Mouse (Mus musculus): ENCODE measurements around the gene Wwox. TPM values are rescaled to one million over a fixed set of nuclear protein-coding genes. Genes with fewer than 3 reads are reported as not detected.

Wwox gene
- polyA plus RNA-seq, 1 experiment, result 11.3 TPM

DNA sequence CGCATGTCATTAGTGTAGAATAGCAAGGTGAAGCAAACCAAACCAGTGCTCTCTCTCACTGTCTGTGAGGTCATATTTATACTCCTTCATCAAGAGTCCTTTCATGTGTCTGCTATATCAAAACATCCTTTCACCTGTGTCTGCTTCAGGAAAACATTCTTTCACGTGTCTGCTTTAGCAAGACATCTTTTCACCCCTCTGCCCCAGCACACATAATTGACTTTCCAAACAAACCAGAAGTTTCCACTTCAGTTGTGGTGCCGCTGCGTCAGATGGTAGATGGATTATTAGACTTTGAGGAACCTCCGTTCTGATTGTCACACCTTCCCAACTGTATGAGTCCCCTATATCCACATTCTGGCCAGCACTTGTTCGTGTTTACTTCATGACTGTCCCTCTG is 429.9 kb downstream of the Wwox start:
- Histone ChIP-seq H3K27ac (ENCODE audit: insufficient read depth, low read length) (no peak overlapping the region), H3K4me1 (ENCODE audit: control insufficient read depth, insufficient read depth, low read length) (no peaks in the 10 kb centered on the region), H3K9ac (ENCODE audit: low read depth, poor library complexity, severe bottlenecking) (no peak overlapping the region), H3K4me3 (ENCODE audit: low read depth, low read length) (no peak overlapping the region), H3K36me3 (ENCODE audit: control insufficient read depth, insufficient read depth, low read length, poor library complexity, severe bottlenecking) (no peaks in the 10 kb centered on the region), H3K27me3 (ENCODE audit: control insufficient read depth, insufficient read depth, low read length, poor library complexity, severe bottlenecking) (no peaks in the 10 kb centered on the region; the same call in 1 of the 2 replicates), H3K9me3 (replicated peaks; ENCODE audit: control insufficient read depth, insufficient read depth, low read length, poor library complexity, severe bottlenecking) (no peaks in the 10 kb centered on the region)
- TF ChIP-seq POLR2A (IDR thresholded peaks at IDR 0.05; ENCODE audit: insufficient read depth, low read length), result no peak
- no peak for TF ChIP-seq CTCF (IDR thresholded peaks at IDR 0.05; ENCODE audit: low read depth, low read length)
- TF ChIP-seq EP300 (IDR thresholded peaks at IDR 0.05; ENCODE audit: insufficient read depth, low read depth, low read length), result no peak

DNA sequence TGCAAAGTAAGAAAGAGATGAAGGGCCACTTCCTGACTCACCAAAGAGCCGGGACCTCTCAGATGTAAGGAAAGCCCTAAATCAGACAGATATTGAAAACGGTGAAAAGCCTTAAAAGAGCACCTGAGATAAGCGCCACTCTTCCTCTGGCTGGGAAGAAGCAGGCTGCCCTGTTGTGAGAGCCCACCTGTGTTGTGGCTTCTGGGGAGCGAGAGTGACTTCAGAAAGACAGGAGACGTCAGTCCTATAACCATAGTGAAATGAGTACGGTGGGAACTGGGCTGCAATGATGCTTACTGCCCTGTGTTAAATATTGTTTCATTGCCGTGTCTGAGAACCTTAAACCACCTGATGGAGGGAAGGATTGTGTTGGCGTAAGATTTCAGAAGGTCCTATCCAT is 431.0 kb downstream of the Wwox start:
- no peak overlapping the region for H3K4me3 ChIP-seq (ENCODE audit: low read depth, low read length)
- no peaks in the 10 kb centered on the region for H3K9me3 ChIP-seq (replicated peaks; ENCODE audit: control insufficient read depth, insufficient read depth, low read length, poor library complexity, severe bottlenecking)
- no peak overlapping the region for H3K27ac ChIP-seq (ENCODE audit: insufficient read depth, low read length)
- H3K4me1 ChIP-seq (ENCODE audit: control insufficient read depth, insufficient read depth, low read length), result no peaks in the 10 kb centered on the region
- H3K36me3 ChIP-seq (ENCODE audit: control insufficient read depth, insufficient read depth, low read length, poor library complexity, severe bottlenecking), result no peaks in the 10 kb centered on the region
- no peaks in the 10 kb centered on the region; the same call in 1 of the 2 replicates for H3K27me3 ChIP-seq (ENCODE audit: control insufficient read depth, insufficient read depth, low read length, poor library complexity, severe bottlenecking)
- no peak overlapping the region for H3K9ac ChIP-seq (ENCODE audit: low read depth, poor library complexity, severe bottlenecking)
- no peak for TF ChIP-seq POLR2A (IDR thresholded peaks at IDR 0.05; ENCODE audit: insufficient read depth, low read length)
- TF ChIP-seq EP300 (IDR thresholded peaks at IDR 0.05; ENCODE audit: insufficient read depth, low read depth, low read length), result no peak
- TF ChIP-seq CTCF (IDR thresholded peaks at IDR 0.05; ENCODE audit: low read depth, low read length), result no peak

DNA sequence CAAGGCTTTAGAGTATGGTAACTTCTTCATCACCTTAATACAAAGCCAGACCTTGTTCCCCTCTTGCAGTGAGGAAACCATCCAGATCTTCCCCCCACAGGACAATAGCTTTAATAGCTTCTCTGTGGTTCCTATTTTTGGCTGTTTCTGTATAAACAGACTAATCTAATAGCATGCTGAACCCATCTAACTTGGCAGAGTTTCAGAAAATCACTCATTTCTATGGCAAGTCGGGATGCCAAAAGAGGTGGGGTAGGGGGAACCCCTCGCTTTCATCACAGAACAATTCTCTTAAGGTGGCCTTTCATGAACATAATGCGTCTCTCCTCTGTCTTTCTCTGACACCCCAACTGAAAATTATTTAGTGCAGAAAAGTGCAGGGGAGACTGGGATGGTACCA is 433.0 kb downstream of the Wwox start:
- Histone ChIP-seq H3K9ac (ENCODE audit: low read depth, poor library complexity, severe bottlenecking) (no peak overlapping the region), H3K36me3 (ENCODE audit: control insufficient read depth, insufficient read depth, low read length, poor library complexity, severe bottlenecking) (no peaks in the 10 kb centered on the region), H3K27ac (ENCODE audit: insufficient read depth, low read length) (no peak overlapping the region), H3K9me3 (replicated peaks; ENCODE audit: control insufficient read depth, insufficient read depth, low read length, poor library complexity, severe bottlenecking) (no peaks in the 10 kb centered on the region), H3K27me3 (ENCODE audit: control insufficient read depth, insufficient read depth, low read length, poor library complexity, severe bottlenecking) (no peaks in the 10 kb centered on the region), H3K4me3 (ENCODE audit: low read depth, low read length) (no peak overlapping the region), H3K4me1 (ENCODE audit: control insufficient read depth, insufficient read depth, low read length) (no peaks in the 10 kb centered on the region)
- TF ChIP-seq CTCF (IDR thresholded peaks at IDR 0.05; ENCODE audit: low read depth, low read length) (no peak), POLR2A (IDR thresholded peaks at IDR 0.05; ENCODE audit: insufficient read depth, low read length) (no peak), EP300 (IDR thresholded peaks at IDR 0.05; ENCODE audit: insufficient read depth, low read depth, low read length) (no peak)

DNA sequence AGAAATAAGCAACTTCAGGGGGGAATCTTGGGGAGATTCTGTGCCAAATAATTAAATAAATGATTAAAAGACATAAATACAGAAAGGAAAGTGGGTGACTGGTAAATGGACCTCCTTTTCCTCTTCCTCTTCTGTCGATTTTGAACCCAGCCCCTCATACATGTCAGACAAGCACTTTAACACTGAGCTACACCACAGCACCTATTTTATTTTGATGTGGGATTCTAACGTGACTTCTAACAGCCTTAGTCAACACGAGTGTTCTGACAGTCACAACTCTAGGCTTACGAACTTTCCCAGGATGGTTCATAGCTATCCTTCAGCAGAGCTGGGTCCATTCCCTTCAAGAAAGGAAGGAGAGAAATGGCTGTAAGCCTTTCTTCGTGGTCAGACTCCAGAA is 435.7 kb downstream of the Wwox start:
- Histone ChIP-seq H3K9me3 (replicated peaks; ENCODE audit: control insufficient read depth, insufficient read depth, low read length, poor library complexity, severe bottlenecking) (no peaks in the 10 kb centered on the region), H3K4me1 (ENCODE audit: control insufficient read depth, insufficient read depth, low read length) (no peaks in the 10 kb centered on the region), H3K27me3 (ENCODE audit: control insufficient read depth, insufficient read depth, low read length, poor library complexity, severe bottlenecking) (no peaks in the 10 kb centered on the region), H3K4me3 (ENCODE audit: low read depth, low read length) (no peak overlapping the region), H3K9ac (ENCODE audit: low read depth, poor library complexity, severe bottlenecking) (no peak overlapping the region), H3K27ac (ENCODE audit: insufficient read depth, low read length) (no peak overlapping the region), H3K36me3 (ENCODE audit: control insufficient read depth, insufficient read depth, low read length, poor library complexity, severe bottlenecking) (no peaks in the 10 kb centered on the region)
- TF ChIP-seq POLR2A (IDR thresholded peaks at IDR 0.05; ENCODE audit: insufficient read depth, low read length) (no peak), EP300 (IDR thresholded peaks at IDR 0.05; ENCODE audit: insufficient read depth, low read depth, low read length) (no peak), CTCF (IDR thresholded peaks at IDR 0.05; ENCODE audit: low read depth, low read length) (no peak)

- H3K9me3 ChIP-seq (replicated peaks; ENCODE audit: control insufficient read depth, insufficient read depth, low read length, poor library complexity, severe bottlenecking), result no peaks in the 10 kb centered on the region
- no peak overlapping the region for H3K27ac ChIP-seq (ENCODE audit: insufficient read depth, low read length)
- TF ChIP-seq CTCF (IDR thresholded peaks at IDR 0.05; ENCODE audit: low read depth, low read length) (no peak), EP300 (IDR thresholded peaks at IDR 0.05; ENCODE audit: insufficient read depth, low read depth, low read length) (no peak), POLR2A (IDR thresholded peaks at IDR 0.05; ENCODE audit: insufficient read depth, low read length) (no peak)
- H3K9ac ChIP-seq (ENCODE audit: low read depth, poor library complexity, severe bottlenecking), result no peak overlapping the region
- no peaks in the 10 kb centered on the region for H3K4me1 ChIP-seq (ENCODE audit: control insufficient read depth, insufficient read depth, low read length)
- H3K27me3 ChIP-seq (ENCODE audit: control insufficient read depth, insufficient read depth, low read length, poor library complexity, severe bottlenecking), result no peaks in the 10 kb centered on the region
- H3K4me3 ChIP-seq (ENCODE audit: low read depth, low read length), result no peak overlapping the region
- no peaks in the 10 kb centered on the region for H3K36me3 ChIP-seq (ENCODE audit: control insufficient read depth, insufficient read depth, low read length, poor library complexity, severe bottlenecking)
These were observed 436.7 kb downstream of the Wwox start for GRCm38 (mm10) chr8:114876161-114876611.

DNA sequence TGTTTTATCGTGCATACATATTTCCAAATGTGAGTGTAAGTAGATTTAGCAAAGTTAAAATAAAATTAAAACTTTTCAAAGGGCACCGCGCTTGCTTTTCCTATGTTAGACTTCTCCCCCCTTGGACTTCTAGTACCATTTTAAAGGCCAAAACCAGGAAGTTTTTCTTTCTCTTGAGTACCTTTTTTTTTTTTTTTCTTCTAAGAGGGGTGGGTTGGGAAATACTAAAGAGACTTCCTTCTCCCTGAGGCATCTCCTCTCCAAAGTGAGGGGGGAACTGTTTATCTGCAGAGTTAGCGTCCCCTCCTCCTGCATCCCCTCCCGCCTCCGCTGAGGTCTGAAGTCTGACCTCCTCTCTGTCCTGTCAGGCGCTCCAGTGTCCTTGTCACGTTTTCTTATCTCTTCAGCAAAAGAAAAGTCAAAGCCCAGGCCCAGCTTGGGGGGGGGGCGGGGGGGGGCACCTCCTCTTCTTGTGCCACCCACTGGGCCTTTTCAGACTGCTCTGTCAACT is 437.3 kb downstream of the Wwox start:
- Histone ChIP-seq H3K9ac (ENCODE audit: low read depth, poor library complexity, severe bottlenecking) (no peak overlapping the region), H3K27me3 (ENCODE audit: control insufficient read depth, insufficient read depth, low read length, poor library complexity, severe bottlenecking) (no peaks in the 10 kb centered on the region), H3K36me3 (ENCODE audit: control insufficient read depth, insufficient read depth, low read length, poor library complexity, severe bottlenecking) (no peaks in the 10 kb centered on the region), H3K4me3 (ENCODE audit: low read depth, low read length) (no peak overlapping the region), H3K27ac (ENCODE audit: insufficient read depth, low read length) (no peak overlapping the region), H3K4me1 (ENCODE audit: control insufficient read depth, insufficient read depth, low read length) (no peaks in the 10 kb centered on the region), H3K9me3 (replicated peaks; ENCODE audit: control insufficient read depth, insufficient read depth, low read length, poor library complexity, severe bottlenecking) (no peaks in the 10 kb centered on the region)
- TF ChIP-seq EP300 (IDR thresholded peaks at IDR 0.05; ENCODE audit: insufficient read depth, low read depth, low read length) (no peak), CTCF (IDR thresholded peaks at IDR 0.05; ENCODE audit: low read depth, low read length) (no peak), POLR2A (IDR thresholded peaks at IDR 0.05; ENCODE audit: insufficient read depth, low read length) (no peak)

All from ES-Bruce4 (cell line).